Mouse (Mus musculus) brain, embryonic 18.5 days (tissue): ENCODE results near the gene Rhno1.
"Not testable (repeated sequence)": the region's sequence is repeated elsewhere in the genome, so short reads cannot be mapped to it uniquely, and the experiment has no call there.

ENCODE experiments used
- DNase-seq: peaks from one replicate; pipeline ENCODE4 v3.0.0-alpha.2; 2012; ENCODE audit warnings: low read depth, low spot score

The Rhno1 gene

GRCm38 (mm10) chr6:128362381-128363006 is at the start of gene Rhno1, which contains the start of gene Foxm1:
TSS of gene Rhno1 (minus strand) at chr6:128362911.
TSS of gene Foxm1 (plus strand) at chr6:128362967.
- no peak for DNase-seq

GRCm38 (mm10) chr6:128411115-128411514 is 48.4 kb upstream of the Rhno1 start:
- peak; percentile 30 for DNase-seq

- no peak for DNase-seq
These were observed 47.6 kb upstream of the Rhno1 start for GRCm38 (mm10) chr6:128410305-128410704.

GRCm38 (mm10) chr6:128408544-128409125 is 45.9 kb upstream of the Rhno1 start:
- no peak for DNase-seq

- no peak for DNase-seq
These were observed 42.0 kb upstream of the Rhno1 start for GRCm38 (mm10) chr6:128404708-128405107.

- peak; percentile 42 for DNase-seq
These were observed 36.9 kb upstream of the Rhno1 start for GRCm38 (mm10) chr6:128399421-128400185.

DNA sequence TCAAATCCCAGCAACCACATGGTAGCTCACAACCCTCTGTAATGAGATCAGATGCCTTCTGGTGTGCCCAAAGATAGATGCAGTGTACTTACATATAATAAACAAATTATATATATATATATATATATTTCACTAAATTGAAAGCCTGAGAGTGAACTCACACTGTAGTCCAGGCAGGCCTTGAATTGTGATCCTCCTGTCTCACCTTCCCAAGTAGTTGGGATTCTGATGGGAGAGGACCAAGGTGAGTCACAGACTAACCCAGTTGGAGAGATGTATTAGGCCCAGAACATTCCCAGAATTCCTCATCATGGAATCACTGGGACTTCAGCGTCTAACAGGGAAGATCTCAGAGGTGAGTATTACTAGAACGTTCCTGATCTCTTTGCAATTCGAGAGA is 36.3 kb upstream of the Rhno1 start, which contains the start of gene Nrip2:
Gene Nrip2 (plus strand): TSS at position 301 of the 400 bp plus-strand sequence.
- no peak for DNase-seq

DNA sequence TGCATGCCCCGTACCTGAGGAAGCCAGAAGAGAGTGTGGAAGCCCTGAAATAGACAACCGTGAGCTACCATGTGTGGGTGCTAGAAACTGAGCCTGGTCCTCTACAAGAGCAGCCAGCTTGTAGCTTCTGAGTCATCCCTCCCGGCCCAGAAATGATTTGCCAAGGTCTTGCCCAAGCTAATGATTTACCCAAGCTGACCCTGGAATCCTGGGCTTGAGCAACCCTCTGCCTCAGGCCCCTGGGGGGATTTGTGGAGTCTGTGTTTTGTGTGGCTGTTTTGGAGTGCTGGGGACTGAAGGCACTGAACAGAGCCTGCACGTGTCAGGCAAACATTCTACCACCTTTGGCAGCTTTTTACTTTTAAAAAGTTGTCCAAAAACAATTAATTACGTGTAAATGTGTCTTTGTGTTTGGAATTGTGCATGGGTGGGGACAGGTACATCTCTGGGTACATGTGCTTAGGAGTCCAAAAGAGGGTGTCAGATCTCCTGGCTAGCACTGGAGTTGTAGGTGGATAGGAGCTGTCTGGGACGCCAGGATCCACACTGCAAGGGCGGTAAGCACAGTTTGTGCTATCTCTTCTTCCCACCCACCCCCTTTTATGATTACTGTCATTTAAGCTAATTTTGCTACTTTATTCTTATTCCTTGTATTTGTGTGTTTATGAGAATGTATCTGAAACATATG is 35.0 kb upstream of the Rhno1 start:
- DNase-seq, result no peak

DNA sequence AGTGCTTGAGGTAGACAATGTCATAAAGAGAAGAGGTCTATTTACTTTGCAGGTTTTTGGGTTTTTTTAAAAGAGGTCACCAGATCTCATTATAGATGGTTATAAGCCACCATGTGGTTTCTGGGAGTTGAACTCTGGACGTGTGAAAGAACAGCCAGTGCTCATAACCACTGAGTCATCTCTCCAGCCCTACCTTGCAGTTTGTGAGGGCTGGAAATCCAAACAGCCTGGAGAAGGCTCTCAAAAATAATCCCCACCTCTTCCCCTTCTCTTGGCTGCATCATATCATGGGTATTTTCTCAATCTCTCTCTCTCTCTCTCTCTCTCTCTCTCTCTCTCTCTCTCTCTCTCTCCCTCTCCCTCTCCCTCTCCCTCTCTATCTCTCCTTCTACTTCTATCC is 28.0 kb upstream of the Rhno1 start:
- DNase-seq, result no peak

GRCm38 (mm10) chr6:128389185-128389584 is 26.5 kb upstream of the Rhno1 start:
- no peak for DNase-seq

- DNase-seq, result no peak
These were observed 22.3 kb upstream of the Rhno1 start for GRCm38 (mm10) chr6:128385026-128385425.

- no peak for DNase-seq
These were observed 21.0 kb upstream of the Rhno1 start for GRCm38 (mm10) chr6:128383752-128384151.

DNA sequence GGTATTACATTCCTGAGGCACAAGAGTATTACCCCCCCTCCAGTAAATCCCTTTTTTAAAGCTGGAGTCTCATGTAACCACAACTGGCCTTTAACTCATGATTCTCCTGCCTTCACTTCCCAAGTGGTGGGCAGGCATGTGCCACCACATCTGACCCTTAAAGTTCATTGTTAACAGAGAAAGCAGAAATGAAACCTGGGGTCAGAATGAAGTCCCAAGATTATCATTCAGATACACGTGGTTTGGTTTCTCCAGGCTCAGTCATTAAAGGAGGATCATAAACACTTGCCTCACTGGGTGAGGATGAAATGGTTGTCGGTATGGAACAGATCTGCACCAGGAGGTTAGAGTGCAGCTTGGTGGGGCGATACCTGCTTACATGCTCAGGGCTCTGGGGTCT is 18.5 kb upstream of the Rhno1 start:
- no peak for DNase-seq

GRCm38 (mm10) chr6:128380594-128381167 is 18.0 kb upstream of the Rhno1 start:
- DNase-seq, result not testable (repeated sequence)

DNA sequence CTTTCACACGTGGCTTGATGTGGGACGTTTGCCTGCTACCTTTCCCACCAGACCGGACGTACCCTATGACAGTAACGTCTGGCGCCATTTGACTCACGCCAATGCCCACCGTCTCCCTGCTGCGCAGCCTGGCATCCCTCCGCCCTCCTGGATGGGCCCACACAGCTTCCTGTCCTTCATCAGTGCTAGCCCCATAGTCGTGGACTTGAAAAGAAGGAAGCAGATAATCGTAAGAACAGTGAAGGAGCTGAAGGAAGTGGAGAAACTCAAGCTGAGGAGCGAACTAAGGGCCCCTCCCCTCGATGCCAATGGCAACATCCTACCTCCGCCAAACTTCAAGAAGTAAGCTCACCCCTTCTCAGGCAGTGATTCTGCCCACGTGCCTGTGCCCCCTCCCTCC is 16.9 kb upstream of the Rhno1 start:
- no peak for DNase-seq

DNA sequence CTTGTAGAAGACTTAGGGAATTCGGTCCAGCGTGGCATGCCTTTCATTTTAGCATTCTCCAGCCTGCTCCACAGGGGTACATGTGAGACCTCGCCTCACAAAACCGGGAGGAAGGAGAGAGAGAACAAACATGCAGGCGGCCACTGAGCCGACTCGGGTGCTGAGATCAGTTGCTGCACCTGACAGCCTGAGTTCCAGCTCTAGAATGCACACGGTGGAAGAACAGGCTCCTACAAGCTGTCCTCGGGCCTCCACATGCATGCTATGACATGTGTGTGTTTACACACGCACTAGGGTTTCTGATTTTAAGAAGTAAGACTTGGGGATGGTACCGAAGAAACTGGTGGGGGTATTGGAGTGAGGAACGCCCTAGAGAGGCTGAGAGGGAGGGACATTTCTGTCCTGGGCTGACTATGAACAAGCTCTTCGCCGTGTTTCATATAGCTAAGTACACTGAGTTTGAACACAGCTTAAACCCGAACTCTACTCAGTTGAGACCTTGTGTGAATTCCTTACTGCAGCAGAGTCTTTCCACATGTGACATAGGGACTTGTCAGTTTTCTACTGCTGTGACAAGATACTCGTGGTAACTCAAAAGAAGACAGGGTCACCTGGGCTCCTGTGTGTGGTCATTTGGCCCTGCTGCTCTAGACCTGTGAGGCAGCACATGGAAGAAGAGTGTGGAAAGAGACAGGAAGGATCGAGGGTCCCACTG is 13.8 kb upstream of the Rhno1 start:
- DNase-seq, result no peak

DNA sequence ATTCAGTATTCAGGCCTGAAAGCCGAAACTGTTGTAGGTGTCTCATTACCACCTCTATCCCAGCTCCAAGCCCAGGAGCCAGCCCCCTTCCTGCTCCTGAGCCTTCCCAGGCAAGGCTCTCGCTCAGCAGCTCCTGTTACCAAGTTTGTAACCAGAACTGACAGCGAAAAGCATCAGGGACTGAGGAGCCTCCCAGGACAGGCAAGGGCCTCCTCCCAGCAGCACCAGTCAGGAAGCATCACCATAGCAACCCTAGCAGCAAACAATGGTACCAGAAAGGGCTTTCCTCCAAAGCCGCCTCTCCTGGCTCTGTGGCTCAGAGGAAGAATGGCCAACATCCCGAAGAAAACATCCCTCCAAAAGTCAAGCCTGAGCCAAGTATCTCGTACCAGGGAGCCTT is 12.5 kb upstream of the Rhno1 start, which contains the start of the genes Tex52 and Gm44596:
Gene Tex52 (plus strand): TSS at position 265 of the 400 bp plus-strand sequence.
Gene Gm44596 (plus strand): TSS at position 312 of the 400 bp plus-strand sequence.
- no peak for DNase-seq

DNA sequence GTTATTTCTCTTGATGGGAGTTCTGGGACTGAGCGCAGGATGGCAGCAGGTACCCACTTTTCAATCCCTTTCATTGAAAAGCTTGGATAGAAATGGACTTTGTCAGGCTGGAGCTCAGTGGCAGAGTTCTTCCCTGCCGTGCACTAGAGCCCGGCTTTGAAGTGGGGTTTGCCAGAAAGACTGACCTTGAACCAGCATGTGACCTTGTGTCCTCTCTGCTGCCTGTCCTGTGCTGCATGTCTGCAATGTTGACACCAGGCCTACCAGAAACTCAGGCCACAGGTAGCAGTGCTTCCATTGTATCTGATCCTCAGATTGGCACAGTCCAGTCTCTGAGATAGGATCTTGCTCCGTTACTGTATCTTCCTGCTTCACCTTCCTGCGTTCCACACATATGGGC is 7.3 kb upstream of the Rhno1 start:
- DNase-seq, result no peak

DNA sequence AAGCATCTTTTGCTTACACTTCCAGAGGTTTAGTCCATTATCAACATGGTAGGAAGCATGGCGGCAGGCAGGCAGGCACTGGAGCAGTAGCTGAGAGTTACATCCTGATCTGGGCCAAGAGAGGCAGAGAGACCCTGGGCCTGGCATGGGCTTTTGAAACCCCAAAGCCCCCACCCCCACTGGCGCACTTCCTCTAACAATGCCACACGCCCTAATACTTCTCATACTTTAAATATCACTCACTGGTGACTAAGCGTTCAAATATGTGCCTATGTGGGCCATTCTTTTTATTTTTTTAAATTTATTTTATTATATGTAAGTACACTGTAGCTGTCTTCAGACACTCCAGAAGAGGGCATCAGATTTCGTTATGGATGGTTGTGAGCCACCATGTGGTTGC is 3.8 kb upstream of the Rhno1 start:
- no peak for DNase-seq

DNA sequence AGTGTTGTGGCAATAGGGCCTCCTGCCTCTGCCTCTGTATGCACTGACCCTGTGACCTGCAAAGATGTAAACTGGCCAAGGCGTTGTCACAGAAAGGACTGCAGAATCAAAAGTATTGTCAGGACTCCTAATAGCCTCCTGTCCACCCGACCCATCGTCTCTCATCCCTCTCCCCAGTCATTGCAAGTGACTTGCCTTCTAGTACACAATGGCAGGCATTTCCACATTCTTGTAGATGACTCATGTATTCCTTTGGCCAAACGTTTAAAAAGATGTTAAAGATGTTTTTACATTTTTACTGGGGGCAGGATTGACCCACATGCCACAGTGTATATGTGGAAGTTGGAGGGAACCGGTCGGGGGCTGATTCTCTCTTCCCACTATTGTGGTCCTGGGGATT is 2.0 kb upstream of the Rhno1 start:
- DNase-seq, result no peak
